Mouse (Mus musculus) retina, adult 2 months (tissue): ENCODE data around the gene Pak4.
"Not testable (repeated sequence)": the region's sequence is repeated elsewhere in the genome, so short reads cannot be mapped to it uniquely, and the experiment has no call there.

Experiments used
- DNase-seq: peaks from one replicate; pipeline ENCODE4 v3.0.0-alpha.2; 2012; ENCODE audit warnings: low read depth, low spot score

The Pak4 gene

DNA sequence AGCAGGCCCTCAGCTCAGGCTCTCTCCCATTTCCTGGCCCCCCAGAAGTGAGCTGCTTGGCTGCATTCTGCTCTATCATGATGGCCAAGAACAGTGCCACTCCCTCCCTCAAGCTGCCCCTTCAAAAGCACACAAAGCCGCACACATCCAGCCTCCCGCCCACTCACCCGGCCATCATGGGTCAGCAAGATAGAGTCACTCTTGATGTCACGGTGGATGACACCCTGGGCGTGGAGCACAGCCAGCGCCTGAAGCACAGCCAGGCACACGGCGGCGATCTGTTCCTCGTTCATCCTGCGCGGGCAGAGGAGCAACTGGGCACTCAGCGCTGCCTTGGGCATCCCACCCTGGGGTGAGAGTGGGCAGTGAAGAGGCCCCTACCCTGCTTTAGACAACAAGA is 35.6 kb downstream of the Pak4 start:
- DNase-seq = no peak

DNA sequence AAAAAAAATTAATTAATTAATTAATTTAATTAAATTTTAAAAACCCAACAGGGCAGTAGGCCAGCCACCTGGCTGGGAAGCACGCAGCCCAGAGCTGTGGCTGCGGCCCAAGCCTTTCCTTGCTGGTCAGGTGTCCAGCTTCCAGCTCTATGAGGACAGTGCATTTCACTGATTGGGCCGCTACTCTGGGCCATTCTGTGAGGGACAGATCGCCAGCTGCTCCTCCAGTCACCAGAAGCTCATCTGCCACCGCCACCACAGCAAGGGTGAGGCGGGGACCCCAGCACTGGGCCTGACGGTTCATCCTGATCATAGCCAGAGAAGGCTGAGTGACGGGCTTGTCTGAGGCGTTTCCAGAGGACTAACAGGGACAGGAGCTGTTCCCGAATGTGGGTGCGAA is 36.0 kb downstream of the Pak4 start:
- DNase-seq = no peak

DNA sequence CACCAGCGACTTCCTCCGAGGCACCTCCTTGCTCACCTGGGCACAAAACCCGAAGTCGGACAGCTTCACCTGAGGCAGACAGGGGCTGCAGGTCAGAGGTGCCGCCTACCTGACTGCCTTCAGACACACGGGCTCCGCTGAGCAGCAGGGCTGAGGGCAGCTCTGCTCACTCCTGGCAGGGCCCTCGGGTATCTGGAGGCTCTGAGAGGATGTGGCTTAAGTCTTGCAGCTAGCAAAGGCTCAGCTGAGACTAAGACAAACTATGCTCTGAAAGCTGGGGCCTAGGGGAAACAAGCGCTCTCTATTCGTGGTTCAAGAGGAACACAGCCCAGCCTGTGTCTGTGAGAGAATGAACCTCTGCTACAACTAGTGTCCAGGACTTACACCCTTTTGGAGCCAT is 37.1 kb downstream of the Pak4 start:
- DNase-seq = no peak

DNA sequence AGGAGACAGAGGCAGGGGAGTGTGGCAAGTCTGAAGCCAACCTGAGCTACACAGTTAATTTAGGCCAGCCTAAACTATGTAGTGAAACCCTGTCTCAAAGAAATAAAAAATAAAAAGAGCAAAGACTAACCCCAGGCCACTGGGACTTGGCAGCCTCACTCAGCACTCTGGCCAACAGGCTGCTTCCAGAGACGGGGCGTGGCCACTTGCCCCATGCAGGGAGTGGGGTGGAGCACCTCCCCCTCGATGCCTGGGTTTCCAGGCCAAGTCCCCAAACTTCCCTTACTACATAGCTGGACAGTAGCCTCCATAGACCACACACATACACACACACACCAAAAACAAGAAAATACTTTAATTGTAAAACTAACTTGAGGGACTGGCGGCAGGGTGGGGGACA is 39.5 kb downstream of the Pak4 start:
- no peak for DNase-seq

DNA sequence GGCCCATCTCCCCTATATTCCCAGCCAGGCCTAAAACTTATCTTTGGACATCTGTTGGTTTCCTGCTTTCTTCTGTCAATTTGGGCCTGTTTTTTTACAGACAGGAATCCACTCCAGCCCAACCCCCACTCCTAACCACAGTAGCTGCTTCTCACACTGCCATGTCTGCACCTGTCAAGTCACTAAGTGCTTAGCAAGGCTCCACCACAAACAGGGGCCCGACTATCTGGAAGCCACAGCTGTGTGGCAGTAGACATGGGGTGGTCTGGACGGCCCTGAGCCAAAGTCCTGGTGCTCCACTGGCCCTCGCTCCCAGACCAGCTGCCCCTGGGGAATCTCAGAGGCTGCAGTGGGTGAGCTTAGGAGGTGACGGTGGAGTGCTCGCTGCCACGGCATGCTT is 40.3 kb downstream of the Pak4 start:
- DNase-seq = no peak

GRCm38 (mm10) chr7:28557069-28557468 is 40.9 kb downstream of the Pak4 start:
- no peak for DNase-seq

- DNase-seq = no peak
Measured at GRCm38 (mm10) chr7:28555939-28556535, 41.9 kb downstream of the Pak4 start.

DNA sequence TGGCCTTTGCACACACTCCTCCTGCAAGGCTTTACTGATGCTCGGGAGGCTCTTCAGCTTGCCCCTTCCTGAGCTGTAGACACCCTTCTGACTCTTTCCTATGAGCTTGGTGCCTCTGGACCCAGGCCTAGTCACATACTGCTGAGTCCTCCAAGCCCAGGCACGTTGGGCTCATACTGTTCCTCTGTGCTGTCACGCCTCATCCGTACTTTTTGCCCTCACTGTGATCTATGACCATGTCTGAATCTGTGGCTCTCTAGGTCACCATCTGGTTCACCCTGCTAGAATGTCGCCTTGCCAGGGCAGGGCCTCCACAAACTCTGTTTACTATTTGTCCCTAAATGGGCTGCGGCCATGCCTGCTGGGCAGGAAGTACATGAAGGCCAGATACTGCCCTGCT is 44.9 kb downstream of the Pak4 start:
- DNase-seq = no peak

- no peak for DNase-seq
Measured at GRCm38 (mm10) chr7:28547628-28548027, 50.4 kb downstream of the Pak4 start.

DNA sequence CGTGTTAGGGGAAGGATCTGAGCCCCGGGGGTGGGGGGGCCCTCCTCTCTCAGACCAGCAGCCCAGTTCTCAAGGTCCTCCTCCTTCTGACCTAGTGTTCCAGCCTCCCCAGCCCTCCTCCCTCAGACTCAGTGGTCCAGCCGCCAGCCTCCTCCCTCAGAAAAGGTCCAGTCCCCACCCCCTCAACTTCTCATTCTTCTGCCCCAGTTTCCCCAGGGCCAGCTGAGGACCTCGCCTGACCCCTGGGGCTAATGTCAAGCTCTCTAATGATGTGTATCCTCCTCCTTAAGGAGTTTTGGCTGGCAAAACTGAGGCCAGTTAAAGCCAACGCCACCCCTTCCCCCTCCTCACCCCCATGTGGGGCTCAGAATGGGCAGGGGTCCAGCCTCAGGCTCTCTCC is 50.8 kb downstream of the Pak4 start, which contains the start of gene Nccrp1:
Nccrp1 (minus strand) TSS at position 101 of the 400 bp plus-strand sequence.
- no peak for DNase-seq

GRCm38 (mm10) chr7:28546649-28547048 is 51.3 kb downstream of the Pak4 start:
- DNase-seq = no peak

- DNase-seq = no peak
Measured at GRCm38 (mm10) chr7:28545891-28546210, 52.1 kb downstream of the Pak4 start.

DNA sequence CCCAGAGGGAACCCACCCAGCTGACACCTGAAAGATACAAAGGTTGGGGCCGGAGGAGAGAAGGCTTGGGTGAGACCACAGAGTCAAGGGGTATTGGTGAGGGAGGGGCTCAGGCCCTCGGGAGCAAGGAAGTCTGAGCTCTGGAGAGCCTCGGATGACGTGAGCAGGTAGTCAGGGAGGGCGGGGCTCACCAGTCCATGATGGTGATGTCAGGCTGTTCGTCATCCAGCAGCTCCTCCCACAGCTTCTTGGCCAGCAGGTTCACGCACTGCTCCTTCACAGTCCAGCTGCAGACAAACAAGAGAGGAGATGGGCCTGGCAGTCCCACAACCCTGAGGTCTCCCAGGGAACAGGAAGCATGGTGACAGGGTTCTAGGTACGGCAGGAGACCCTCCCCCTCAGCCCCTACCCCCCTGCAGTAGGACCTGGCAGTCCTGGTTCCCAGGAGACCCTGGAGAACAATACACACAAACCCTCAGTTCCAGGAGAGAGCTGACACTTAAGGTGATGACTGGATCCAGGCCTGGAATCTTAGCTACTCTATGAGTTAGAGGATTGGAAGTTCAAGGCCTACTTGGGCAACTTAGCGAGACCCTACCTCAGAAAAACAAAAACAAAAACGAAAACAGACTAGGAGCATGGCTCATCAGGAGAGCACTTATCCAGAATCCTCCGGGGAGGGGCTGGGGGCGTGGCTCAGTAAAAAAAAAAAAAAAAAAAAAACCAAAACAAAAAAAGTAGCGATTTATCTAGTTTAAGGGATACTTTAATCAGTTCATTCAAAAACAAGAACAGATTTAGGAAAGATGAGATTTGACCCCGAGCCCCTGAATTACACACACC is 52.7 kb downstream of the Pak4 start:
- DNase-seq = no peak

- DNase-seq = no peak
Measured at GRCm38 (mm10) chr7:28544051-28544601, 53.9 kb downstream of the Pak4 start.

DNA sequence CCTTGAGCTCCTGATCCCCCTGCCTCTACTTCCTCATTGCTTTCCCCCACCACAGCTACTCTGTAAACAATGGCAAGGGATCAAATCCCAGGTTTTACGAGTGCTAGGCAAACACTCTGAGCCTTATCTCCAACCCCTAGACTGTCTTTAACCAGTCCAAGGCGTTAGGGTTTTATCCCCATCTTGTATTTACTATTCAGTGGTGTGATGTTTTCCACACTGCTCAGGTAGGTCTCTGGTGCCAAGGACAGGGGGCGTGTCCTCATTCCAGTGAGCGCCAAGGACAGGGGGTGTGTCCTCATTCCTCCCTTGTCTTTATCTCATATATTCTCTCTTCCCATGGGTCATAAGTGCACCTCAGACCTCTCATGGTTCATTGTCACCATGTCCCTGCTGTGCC is 57.5 kb downstream of the Pak4 start, which contains the start of gene Sycn:
Sycn (plus strand) TSS at position 360 of the 400 bp plus-strand sequence.
- DNase-seq = no peak

GRCm38 (mm10) chr7:28538886-28539285 is 59.1 kb downstream of the Pak4 start:
- DNase-seq = not testable (repeated sequence)

- DNase-seq = no peak
Measured at GRCm38 (mm10) chr7:28532005-28532404, 66.0 kb downstream of the Pak4 start.

- DNase-seq = peak; percentile 32
Measured at GRCm38 (mm10) chr7:28527922-28528719, 69.9 kb downstream of the Pak4 start.

GRCm38 (mm10) chr7:28522536-28522935 is 75.4 kb downstream of the Pak4 start, which contains the start of gene Ifnl3:
TSS of gene Ifnl3 (plus strand) at chr7:28522836.
- DNase-seq = not testable (repeated sequence)

DNA sequence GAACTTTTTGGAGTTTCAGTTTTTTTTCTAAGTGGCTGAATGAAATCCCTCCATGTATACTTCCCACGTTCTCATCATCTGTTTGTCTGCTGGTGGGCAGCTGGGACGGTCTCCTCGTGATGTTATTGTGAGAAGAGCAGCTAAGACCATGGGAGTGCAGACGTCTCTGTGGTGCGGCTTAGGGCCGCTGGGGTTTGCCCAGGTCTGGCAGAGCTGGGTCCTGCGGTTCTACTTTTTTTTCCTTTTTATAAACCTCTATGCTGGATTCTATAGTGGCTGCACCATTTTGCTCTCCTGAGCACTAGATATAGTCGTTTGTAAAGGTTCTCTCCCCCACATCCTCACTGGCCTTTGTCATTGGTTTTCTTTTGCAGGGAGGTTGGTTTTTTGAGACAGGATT is 86.5 kb downstream of the Pak4 start:
- no peak for DNase-seq

GRCm38 (mm10) chr7:28510405-28510974 is 87.5 kb downstream of the Pak4 start, which contains the start of gene Ifnl2:
TSS of gene Ifnl2 (minus strand) at chr7:28510455.
- not testable (repeated sequence) for DNase-seq

- DNase-seq = not testable (repeated sequence)
Measured at GRCm38 (mm10) chr7:28509121-28509520, 88.9 kb downstream of the Pak4 start.
